Mouse (Mus musculus) liver, embryonic 12.5 days (tissue): Measurements from ENCODE around the gene Map3k3. TPM values are rescaled to one million over a fixed set of nuclear protein-coding genes. Genes with fewer than 3 reads are reported as not detected.
A peak's percentile ranks its signal among the peaks of the same experiment; 100 is the strongest.

Experiments used
- ATAC-seq: fragments of 200-750 bp; cut with Nextera tagmentation; 2 replicates; pipeline ENCODE4 v1.8.0; 2017; ENCODE audit warnings: moderate number of reproducible peaks, mild to moderate bottlenecking, moderate library complexity
- H3K27ac ChIP-seq: fragments of 300-500 bp; sonication (generic); 2 replicates; pipeline ENCODE4 v1.5.1; 2016; ENCODE audit warnings: mild to moderate bottlenecking
- H3K27me3 ChIP-seq: fragments of 300-500 bp; sonication (generic); replicated peaks from 2 replicates; pipeline ENCODE4 v1.6.1; 2016; ENCODE audit warnings: mild to moderate bottlenecking, moderate library complexity
- H3K36me3 ChIP-seq: fragments of 300-500 bp; sonication (generic); 2 replicates; pipeline ENCODE4 v1.6.1; 2016; ENCODE audit warnings: mild to moderate bottlenecking, moderate library complexity
- H3K4me1 ChIP-seq: fragments of 300-500 bp; sonication (generic); 2 replicates; pipeline ENCODE4 v1.6.1; 2016
- H3K4me2 ChIP-seq: fragments of 300-500 bp; sonication (generic); 2 replicates; pipeline ENCODE4 v1.6.1; 2016; ENCODE audit warnings: mild to moderate bottlenecking, moderate library complexity
- H3K4me3 ChIP-seq: fragments of 300-500 bp; sonication (generic); 2 replicates; pipeline ENCODE4 v1.5.1; 2016; ENCODE audit warnings: mild to moderate bottlenecking, moderate library complexity
- H3K9ac ChIP-seq: fragments of 300-500 bp; sonication (generic); 2 replicates; pipeline ENCODE4 v1.6.1; 2016; ENCODE audit warnings: mild to moderate bottlenecking, moderate library complexity
- H3K9me3 ChIP-seq: fragments of 300-500 bp; sonication (generic); replicated peaks from 2 replicates; pipeline ENCODE4 v1.6.1; 2016; ENCODE audit warnings: mild to moderate bottlenecking, moderate library complexity
- WGBS: fragments of 180-500 bp; shearing (Covaris S2); methylation state at CpG from one replicate; pipeline ENCODE4 v1.1.7; 2016; ENCODE audit not compliant: insufficient replicate concordance; 5-methylcytosine and 5-hydroxymethylcytosine counted together
- polyA plus RNA-seq: library from polyadenylated mRNA; unstranded; fragments of >200 nt; fragmentation: Nextera tagmentation; extraction: Ambion mirVana; gene quantifications from 2 replicates; pipeline ENCODE4 v1.2.1, GENCODE M21; 2016

Map3k3 gene
- polyA plus RNA-seq, 1 experiment from 2014 or later, result 11.2 TPM

DNA sequence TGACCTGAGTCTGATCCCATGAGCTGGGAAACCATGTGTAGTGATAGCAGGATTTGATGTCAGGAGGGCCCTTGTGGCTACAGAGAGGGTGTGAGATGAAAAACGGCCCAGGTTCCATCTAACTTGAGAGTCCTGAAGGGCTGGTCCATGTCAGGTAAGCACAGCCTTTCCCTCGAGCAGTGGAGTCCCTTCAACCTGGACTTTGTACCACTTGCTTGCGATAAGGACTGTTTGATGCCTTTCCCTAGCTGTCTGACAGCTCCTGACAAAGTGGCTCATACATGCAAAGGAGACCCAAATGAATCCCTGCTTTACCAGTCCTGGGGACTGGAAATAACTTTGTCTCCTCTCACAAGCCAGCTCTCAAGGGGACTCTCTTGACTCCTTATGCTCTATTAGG lies 66.8 kb downstream of the Map3k3 start:
- WGBS, result 61% methylated on average over 3 of the region's 3 CpGs
- Histone ChIP-seq H3K9ac (no peak overlapping the region), H3K4me2 (no peak overlapping the region), H3K9me3 (no peaks in the 10 kb centered on the region), H3K4me1 (0 out of 2 replicates have a peak, but pooled peaks cover 10% of the 10 kb centered on the region), H3K27me3 (no peaks in the 10 kb centered on the region), H3K36me3 (peaks cover 64% of the 10 kb centered on the region), H3K4me3 (no peak overlapping the region), H3K27ac (no peak overlapping the region)
- no peak for ATAC-seq

- Histone ChIP-seq H3K9me3 (no peaks in the 10 kb centered on the region), H3K4me2 (no peak overlapping the region), H3K9ac (no peak overlapping the region), H3K4me3 (no peak overlapping the region), H3K4me1 (peaks cover 15% of the 10 kb centered on the region; the same call in 1 of the 2 replicates), H3K27me3 (no peaks in the 10 kb centered on the region), H3K27ac (no peak overlapping the region), H3K36me3 (peaks cover 69% of the 10 kb centered on the region)
- ATAC-seq, result no peak
- WGBS, result 68% methylated on average over 8 of the region's 8 CpGs
Measured at GRCm38 (mm10) chr11:106152132-106152531, 67.7 kb downstream of the Map3k3 start.

DNA sequence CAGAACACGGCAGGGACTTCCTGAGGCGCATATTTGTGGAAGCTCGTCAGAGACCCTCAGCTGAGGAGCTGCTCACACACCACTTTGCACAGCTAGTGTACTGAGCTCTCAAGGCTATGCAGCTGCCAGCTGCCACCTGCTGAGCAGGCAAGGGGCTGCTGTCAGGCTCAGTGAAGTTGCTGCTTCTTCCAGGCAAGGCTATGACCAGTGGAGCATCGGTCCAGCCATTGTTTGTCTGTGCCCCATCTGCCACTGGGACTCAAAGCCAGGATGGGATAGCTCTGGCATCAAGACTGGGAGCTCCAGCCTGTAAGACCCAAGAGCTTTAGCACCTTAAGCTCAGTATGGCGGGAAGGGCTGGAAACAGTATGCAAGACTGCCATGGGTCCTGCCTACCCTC lies 69.7 kb downstream of the Map3k3 start:
- no peak overlapping the region for H3K4me2 ChIP-seq
- H3K4me1 ChIP-seq, result peaks cover 25% of the 10 kb centered on the region
- 64% methylated on average over 5 of the region's 5 CpGs for WGBS
- no peak overlapping the region for H3K27ac ChIP-seq
- ATAC-seq, result no peak
- peaks cover 10% of the 10 kb centered on the region for H3K27me3 ChIP-seq
- no peak overlapping the region for H3K9ac ChIP-seq
- H3K4me3 ChIP-seq, result no peak overlapping the region
- H3K9me3 ChIP-seq, result no peaks in the 10 kb centered on the region
- H3K36me3 ChIP-seq, result peaks cover 72% of the 10 kb centered on the region

DNA sequence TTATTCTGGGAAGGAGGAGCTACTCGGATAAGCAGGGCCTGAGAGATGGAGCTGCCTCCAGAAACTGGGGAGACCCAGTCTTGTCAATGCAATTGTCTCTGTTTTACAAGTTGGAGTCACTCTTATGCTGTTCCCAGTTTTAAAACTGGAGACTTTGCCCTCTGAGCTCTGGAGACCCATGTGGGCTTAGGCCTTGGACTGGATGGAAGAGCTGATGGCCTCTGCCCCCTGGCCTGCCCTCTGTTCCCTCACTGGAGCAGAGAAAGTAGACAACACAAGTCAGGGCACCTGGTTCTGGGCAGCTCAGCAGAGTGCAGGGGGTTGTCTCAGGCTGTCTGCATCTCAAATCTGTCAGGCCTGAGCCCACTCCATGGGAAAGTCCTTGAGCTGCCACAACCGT lies 70.4 kb downstream of the Map3k3 start:
- WGBS, result 64% methylated on average over 2 of the region's 2 CpGs

DNA sequence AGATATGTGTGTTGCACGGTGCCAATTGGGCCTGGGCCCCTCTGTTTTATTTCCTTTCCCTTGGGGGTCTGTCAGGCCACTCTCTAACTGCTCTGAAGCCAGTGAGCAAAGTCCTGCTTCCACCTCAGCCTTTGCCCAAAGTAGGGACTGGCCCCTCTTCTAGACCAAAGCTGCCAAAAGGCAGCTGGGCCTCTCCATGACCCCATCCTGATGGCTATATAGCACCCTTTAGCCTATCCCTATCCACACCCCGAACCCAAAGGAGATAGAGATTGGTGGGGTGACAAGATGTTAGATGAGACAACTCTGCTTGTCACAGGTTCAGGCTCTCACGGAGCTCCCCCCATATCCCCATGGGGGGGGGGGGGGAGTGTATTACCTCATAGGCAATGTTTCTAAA lies 71.3 kb downstream of the Map3k3 start:
- peaks cover 56% of the 10 kb centered on the region for H3K36me3 ChIP-seq
- no peaks in the 10 kb centered on the region for H3K9me3 ChIP-seq
- no peak overlapping the region for H3K4me3 ChIP-seq
- no peak for ATAC-seq
- peaks cover 25% of the 10 kb centered on the region for H3K27me3 ChIP-seq
- no peak overlapping the region for H3K4me2 ChIP-seq
- H3K4me1 ChIP-seq, result peaks cover 38% of the 10 kb centered on the region
- no peak overlapping the region for H3K9ac ChIP-seq
- 58% methylated on average over 3 of the region's 3 CpGs for WGBS
- H3K27ac ChIP-seq, result no peak overlapping the region

More for the DNA sequence above, 70.4 kb downstream of the Map3k3 start:
- Histone ChIP-seq H3K36me3 (peaks cover 65% of the 10 kb centered on the region), H3K4me3 (no peak overlapping the region), H3K9ac (no peak overlapping the region), H3K4me1 (peaks cover 32% of the 10 kb centered on the region), H3K27ac (0 out of 2 replicates have a peak overlapping the region, but pooled peaks have one; percentile 33), H3K27me3 (peaks cover 17% of the 10 kb centered on the region), H3K9me3 (no peaks in the 10 kb centered on the region), H3K4me2 (no peak overlapping the region)
- ATAC-seq, result no peak; the same call in 1 of the 2 replicates

DNA sequence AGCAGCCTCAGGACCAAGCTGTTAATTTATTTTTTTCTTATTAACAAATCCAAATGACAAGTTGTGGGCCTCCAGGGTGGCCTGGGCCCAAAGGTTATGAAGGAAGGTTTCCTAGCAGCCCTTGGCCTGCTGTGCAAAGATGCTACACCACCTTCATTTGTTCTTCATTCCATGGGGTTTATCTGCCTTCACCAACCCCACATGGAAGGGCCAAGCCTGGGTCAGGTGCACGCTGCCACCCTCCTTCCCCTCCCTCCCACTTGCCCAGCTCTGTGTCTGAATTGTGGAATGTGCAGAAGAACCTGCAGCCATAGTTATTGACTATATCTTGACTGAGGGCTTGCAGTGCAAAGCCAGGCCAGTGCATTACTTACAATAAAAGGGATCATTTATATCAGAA lies 71.8 kb downstream of the Map3k3 start:
- peaks cover 51% of the 10 kb centered on the region for H3K36me3 ChIP-seq
- H3K27ac ChIP-seq, result no peak overlapping the region
- H3K4me1 ChIP-seq, result peaks cover 43% of the 10 kb centered on the region
- no peak for ATAC-seq
- H3K4me3 ChIP-seq, result no peak overlapping the region
- WGBS, result 48% methylated on average over 1 of the region's 1 CpGs
- no peak overlapping the region for H3K9ac ChIP-seq
- H3K9me3 ChIP-seq, result no peaks in the 10 kb centered on the region
- H3K27me3 ChIP-seq, result peaks cover 30% of the 10 kb centered on the region
- no peak overlapping the region for H3K4me2 ChIP-seq

GRCm38 (mm10) chr11:106157154-106157553 lies 72.7 kb downstream of the Map3k3 start:
- peaks cover 37% of the 10 kb centered on the region for H3K27me3 ChIP-seq
- no peak overlapping the region for H3K27ac ChIP-seq
- no peaks in the 10 kb centered on the region for H3K9me3 ChIP-seq
- peaks cover 42% of the 10 kb centered on the region for H3K36me3 ChIP-seq
- H3K4me2 ChIP-seq, result no peak overlapping the region
- no peak overlapping the region for H3K4me3 ChIP-seq
- no peak overlapping the region for H3K9ac ChIP-seq
- ATAC-seq, result no peak
- 65% methylated on average over 7 of the region's 7 CpGs for WGBS
- H3K4me1 ChIP-seq, result peaks cover 45% of the 10 kb centered on the region

DNA sequence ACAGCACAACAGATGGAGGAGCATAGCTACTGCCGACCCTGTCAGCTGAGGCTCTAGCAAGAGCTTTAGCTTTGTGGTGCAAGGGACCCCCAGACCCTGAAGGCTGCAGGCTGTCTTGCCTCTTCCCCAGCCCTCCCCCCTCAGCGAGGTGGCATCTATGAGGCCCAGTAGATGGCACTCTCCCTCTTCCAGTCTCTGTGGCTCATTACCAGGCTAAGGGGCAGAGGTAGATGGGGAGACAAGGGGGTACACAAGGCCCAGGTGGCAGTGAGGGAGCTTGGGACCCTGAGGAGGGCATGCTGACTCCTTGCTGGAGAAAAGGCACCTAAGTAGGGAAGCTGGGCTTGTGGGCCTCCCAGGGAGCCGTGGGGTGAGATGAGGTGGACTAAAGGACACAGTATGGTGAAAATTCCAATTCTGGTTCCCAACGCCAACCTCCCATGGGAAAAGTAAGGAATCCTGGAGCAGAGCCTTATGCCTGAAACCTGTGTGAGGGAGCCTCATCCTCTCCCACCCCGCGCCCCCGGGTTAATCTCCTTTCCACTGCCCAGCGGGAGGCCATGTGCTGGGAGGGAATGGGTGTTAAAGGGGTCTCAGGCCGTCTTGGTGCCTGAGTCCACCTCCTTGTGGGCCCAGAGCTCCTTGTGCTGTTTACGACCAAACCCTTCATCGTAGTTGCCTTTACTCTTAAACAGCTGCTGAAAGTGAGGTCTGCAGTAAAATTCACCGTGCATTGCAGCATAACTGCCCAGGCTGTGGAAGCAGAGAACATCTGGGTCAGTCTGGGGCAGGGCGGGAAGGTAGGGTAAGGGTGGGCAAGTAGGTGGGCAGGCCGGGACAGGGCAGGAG lies 73.9 kb downstream of the Map3k3 start:
- no peak for ATAC-seq
- Histone ChIP-seq H3K9ac (peak overlapping the region; percentile 81; the same call in 1 of the 2 replicates), H3K4me2 (peak overlapping the region; percentile 99), H3K9me3 (no peaks in the 10 kb centered on the region), H3K4me1 (peaks cover 45% of the 10 kb centered on the region), H3K36me3 (peaks cover 38% of the 10 kb centered on the region), H3K27me3 (peaks cover 37% of the 10 kb centered on the region), H3K4me3 (peak overlapping the region; percentile 74), H3K27ac (peak overlapping the region; percentile 82; the same call in 1 of the 2 replicates)
- 41% methylated on average over 14 of the region's 14 CpGs for WGBS

- H3K4me1 ChIP-seq, result peaks cover 45% of the 10 kb centered on the region
Measured at GRCm38 (mm10) chr11:106158930-106159215, 74.5 kb downstream of the Map3k3 start.

DNA sequence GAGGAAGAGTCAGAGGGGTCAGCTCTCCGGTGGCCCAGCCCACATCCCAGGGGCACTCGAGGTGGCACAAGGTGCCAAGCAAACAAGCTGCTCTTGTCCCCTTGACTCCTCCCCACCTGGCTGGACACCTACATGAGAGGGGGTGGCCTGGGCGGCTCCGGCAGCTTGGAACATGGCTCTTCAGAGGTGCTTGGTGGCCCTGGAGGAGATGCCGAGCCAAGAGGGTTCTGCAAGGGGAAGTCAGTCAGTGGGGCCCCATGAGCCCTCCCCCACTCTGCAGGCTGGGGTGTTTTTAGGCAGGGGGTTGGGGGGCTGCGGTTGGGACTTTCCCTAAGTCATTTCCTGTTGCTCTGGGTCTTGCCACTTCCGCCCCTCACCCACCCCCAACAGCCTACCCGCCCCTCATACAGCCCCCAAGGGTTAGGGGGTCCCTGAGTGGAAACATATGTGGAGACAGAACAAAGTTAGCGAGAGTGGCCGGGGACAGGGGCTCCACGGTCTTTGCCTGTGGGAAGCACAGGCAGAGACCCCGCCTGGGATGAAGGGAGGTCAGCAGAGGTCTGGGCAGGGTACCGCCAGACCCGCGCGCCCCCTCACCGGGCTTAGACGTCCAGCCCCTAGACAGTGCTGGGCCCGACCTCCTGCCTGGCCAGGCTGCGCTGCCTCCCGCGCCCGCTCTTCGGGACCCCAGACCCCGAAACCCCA lies 75.0 kb downstream of the Map3k3 start:
- peaks cover 41% of the 10 kb centered on the region for H3K4me1 ChIP-seq
- peaks cover 37% of the 10 kb centered on the region for H3K27me3 ChIP-seq
- under 1% methylated on average over 25 of the region's 25 CpGs for WGBS

More at GRCm38 (mm10) chr11:106158930-106159215, 74.5 kb downstream of the Map3k3 start:
- Histone ChIP-seq H3K36me3 (peaks cover 42% of the 10 kb centered on the region), H3K9me3 (no peaks in the 10 kb centered on the region), H3K27ac (peak overlapping the region; percentile 82), H3K4me3 (peak overlapping the region; percentile 74), H3K9ac (peak overlapping the region; percentile 81), H3K4me2 (peak overlapping the region; percentile 99), H3K27me3 (peaks cover 37% of the 10 kb centered on the region)
- 20% methylated on average over 9 of the region's 9 CpGs for WGBS
- ATAC-seq, result peak; percentile 16; the same call in 1 of the 2 replicates

DNA sequence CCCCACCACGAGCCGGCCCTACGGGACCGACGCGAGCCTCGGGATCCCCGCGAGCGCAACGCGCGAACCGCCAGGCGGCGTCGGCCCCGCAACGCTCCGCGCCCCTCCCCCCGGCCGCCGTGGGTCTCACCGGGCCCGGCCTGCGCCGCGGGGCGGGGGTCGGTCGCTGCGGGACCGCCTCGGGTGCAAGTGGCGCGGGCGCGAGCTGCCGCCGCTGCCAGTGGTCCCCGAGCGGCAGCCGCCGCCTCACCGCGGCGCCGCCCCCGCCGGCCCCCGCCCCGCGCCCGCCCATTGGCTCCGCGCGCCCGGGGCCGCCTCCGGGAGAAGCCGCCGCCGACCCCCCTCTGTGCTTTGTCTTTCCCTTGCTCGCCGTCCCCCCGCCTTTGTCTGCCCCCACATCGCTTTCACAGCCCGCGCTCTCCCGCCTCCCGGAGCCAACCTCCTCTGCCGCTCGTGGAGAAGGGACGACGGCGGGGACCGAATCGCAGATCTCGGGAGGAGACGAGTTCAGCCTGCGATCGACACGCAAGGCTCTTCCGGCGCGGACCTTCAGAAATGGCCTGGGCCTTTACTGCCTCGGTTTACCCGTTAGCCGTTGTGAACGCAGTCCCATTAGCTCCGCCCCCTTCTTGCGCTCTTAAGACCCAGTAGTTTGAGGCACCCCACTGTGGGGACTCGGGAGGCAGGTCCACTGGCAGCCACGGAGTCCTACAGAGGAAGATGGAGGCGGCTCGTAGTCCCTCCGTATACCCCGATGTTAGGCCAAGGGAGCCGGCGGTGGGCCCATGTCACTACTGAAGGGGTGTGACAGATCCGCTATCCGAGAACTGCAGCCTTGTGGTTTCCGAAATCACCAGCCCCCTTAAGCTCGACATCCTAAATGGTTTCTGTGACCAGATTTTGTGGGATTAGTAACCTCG lies 75.8 kb downstream of the Map3k3 start:
- peak; percentile 49 for ATAC-seq
- H3K9ac ChIP-seq, result peak overlapping the region; percentile 81
- H3K27me3 ChIP-seq, result peaks cover 37% of the 10 kb centered on the region
- peaks cover 39% of the 10 kb centered on the region for H3K4me1 ChIP-seq
- peaks cover 40% of the 10 kb centered on the region for H3K36me3 ChIP-seq
- peak overlapping the region; percentile 99 for H3K4me2 ChIP-seq
- peak overlapping the region; percentile 74 for H3K4me3 ChIP-seq
- no peaks in the 10 kb centered on the region for H3K9me3 ChIP-seq
- peak overlapping the region; percentile 82 for H3K27ac ChIP-seq
- under 1% methylated on average over 93 of the region's 106 CpGs for WGBS

More for the DNA sequence above, 75.0 kb downstream of the Map3k3 start:
- H3K9me3 ChIP-seq, result no peaks in the 10 kb centered on the region
- peak; percentile 47 for ATAC-seq
- H3K4me3 ChIP-seq, result peak overlapping the region; percentile 74
- peak overlapping the region; percentile 81 for H3K9ac ChIP-seq
- H3K27ac ChIP-seq, result peak overlapping the region; percentile 82
- peak overlapping the region; percentile 99 for H3K4me2 ChIP-seq
- H3K36me3 ChIP-seq, result peaks cover 41% of the 10 kb centered on the region
